Mouse (Mus musculus): ENCODE measurements around the gene Cox8b. TPM values are rescaled to one million over a fixed set of nuclear protein-coding genes. Genes with fewer than 3 reads are reported as not detected.

The Cox8b gene
- polyA plus RNA-seq (2012; rRNA removed), result 3.9 TPM in 1 of 2 replicates, not detected in the other

GRCm38 (mm10) chr7:140900220-140900619 lies at the start of gene Cox8b:
Cox8b (minus strand) TSS chr7:140900446.

DNA sequence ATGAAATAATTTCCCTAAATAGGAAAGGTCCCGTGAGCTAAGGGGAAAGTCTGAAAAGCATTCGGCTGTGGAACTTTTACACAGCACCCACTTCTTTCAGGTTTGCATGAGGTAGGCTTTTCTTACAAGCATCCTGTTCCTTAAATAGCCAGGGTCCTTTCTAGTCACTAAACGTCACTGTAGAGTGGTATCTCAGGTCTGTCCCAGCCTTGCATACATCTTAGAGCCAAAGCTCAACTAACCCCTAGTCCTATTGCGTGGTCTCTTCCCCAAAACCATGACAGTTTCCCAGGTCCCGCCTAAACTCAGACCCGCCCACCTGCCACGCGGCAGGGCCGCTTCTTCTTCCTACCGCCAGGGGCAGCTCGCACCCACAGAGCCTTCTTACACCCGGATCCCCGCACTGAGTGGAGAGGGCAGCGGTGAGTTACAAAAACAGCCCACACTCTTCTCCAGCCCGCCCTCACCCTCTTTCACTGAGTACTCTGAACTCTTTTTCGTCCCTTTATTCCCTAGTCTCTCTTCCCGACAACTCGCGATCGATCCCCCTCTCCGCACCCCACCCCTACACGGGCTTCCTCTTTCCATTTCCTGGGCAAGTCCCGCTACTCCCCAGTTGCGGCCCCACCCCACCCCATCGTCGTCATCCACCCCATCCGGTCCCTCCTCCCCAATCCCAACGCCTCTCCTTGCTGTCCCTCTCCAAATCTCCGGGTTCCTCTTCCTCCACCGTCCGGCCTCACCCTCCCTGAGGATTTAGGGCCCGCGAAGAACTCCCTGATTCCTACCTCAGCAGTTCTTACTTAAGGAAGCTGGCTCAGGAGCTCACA lies 41.2 kb upstream of the Cox8b start, which contains the start of gene Pgghg:
TSS of gene Pgghg (plus strand) at position 170 of the 830 bp plus-strand sequence.

GRCm38 (mm10) chr7:140920418-140921029 lies 20.3 kb upstream of the Cox8b start, which contains the start of gene Nlrp6:
Nlrp6 (plus strand) TSS chr7:140920902.

GRCm38 (mm10) chr7:140881696-140882468 lies 18.4 kb downstream of the Cox8b start, which contains the start of the genes Psmd13 and Sirt3:
Psmd13 (plus strand) TSS chr7:140881968.
Sirt3 (minus strand) TSS chr7:140882309.

GRCm38 (mm10) chr7:140857550-140858505 lies 42.4 kb downstream of the Cox8b start, which contains the start of gene Bet1l:
Bet1l (minus strand) TSS chr7:140857577.

GRCm38 (mm10) chr7:140856785-140857549 lies 43.3 kb downstream of the Cox8b start, which contains the start of gene Ric8a:
Ric8a (plus strand) TSS chr7:140856957.

DNA sequence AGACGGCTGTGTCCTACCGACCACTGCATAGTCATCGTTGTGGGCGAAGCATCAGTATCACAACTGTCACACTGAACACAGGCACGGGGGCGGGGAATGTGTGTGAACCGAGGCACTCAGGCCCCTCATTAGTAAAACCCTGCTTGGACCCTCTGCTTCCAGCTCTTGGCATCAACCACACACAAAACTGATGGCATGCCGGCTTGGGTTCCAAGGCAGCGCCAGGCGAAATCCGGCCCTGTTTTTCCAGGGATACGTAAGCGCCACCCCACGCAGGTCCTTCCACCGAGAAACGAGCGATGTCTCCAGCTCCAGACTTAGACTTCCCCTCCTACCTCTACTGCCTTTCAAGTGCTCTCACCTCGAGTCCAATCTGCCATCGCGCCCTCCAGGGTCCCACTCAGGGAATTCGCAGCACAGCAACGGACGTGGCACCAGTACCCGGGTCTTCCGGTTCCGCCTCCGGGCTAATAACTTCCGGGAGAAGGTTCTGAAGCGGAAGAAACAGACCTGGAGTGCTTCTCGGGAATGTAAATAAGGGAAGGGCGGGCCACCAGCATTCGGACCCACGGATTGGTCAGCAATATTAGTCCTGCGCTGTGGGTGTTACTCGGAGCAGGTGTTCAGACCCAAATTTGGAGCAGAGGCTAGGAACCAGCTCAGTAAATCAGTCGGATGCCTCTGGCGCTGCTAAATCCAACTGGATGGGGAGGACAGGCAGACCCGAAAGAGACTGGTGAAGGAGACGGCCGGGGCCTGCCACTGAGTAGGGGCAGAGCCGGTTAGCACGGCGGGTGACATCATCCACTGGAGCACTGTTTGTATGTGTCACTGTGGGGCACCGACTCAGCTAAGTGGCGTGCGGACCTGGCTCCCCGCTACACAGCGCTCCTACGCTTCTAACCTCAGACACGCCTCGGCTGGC lies 44.1 kb downstream of the Cox8b start, which contains the start of gene Gm45785:
TSS of gene Gm45785 (minus strand) at position 472 of the 925 bp plus-strand sequence.

Other genes with a start within 250 kb of the Cox8b start
- gene Olfr539, start 240.5 kb downstream of the Cox8b start, polyA plus RNA-seq (2012; rRNA removed), result 0.01 TPM in 2 replicates
- not detected in 2 replicates for gene Olfr45, start 218.5 kb downstream of the Cox8b start, polyA plus RNA-seq (2012; rRNA removed)
- gene Olfr541, start 203.2 kb downstream of the Cox8b start, polyA plus RNA-seq (2012; rRNA removed), result not detected in 2 replicates
- gene Cyp2e1, start 136.7 kb downstream of the Cox8b start, polyA plus RNA-seq (2012; rRNA removed), result not detected in 2 replicates
- 0.26 and 0.66 TPM in 2 replicates for gene Syce1, start 112.6 kb downstream of the Cox8b start, polyA plus RNA-seq (2012; rRNA removed)
- gene Zfp941, start 78.3 kb downstream of the Cox8b start, polyA plus RNA-seq (2012; rRNA removed), result 11.1 and 13.3 TPM in 2 replicates
- 0.24 and 1.4 TPM in 2 replicates for gene Urah, start 65.4 kb downstream of the Cox8b start, polyA plus RNA-seq (2012; rRNA removed)
- gene Scgb1c1, start 54.9 kb downstream of the Cox8b start, polyA plus RNA-seq (2012; rRNA removed), result 0.25 TPM in 1 of 2 replicates, not detected in the other
- 0.12 and 0.16 TPM in 2 replicates for gene Odf3, start 52.6 kb downstream of the Cox8b start, polyA plus RNA-seq (2012; rRNA removed)
- 0.24 and 0.28 TPM in 2 replicates for gene Gm45785, start 44.1 kb downstream of the Cox8b start, polyA plus RNA-seq (2012; rRNA removed)
- gene Ric8a, start 43.5 kb downstream of the Cox8b start, polyA plus RNA-seq (2012; rRNA removed), result 103 and 106 TPM in 2 replicates
- 33.4 and 36.0 TPM in 2 replicates for gene Bet1l, start 42.9 kb downstream of the Cox8b start, polyA plus RNA-seq (2012; rRNA removed)
- 140 and 147 TPM in 2 replicates for gene Psmd13, start 18.5 kb downstream of the Cox8b start, polyA plus RNA-seq (2012; rRNA removed)
- gene Sirt3, start 18.1 kb downstream of the Cox8b start, polyA plus RNA-seq (2012; rRNA removed), result 57.5 and 62.3 TPM in 2 replicates
- 0.59 and 0.66 TPM in 2 replicates for gene Nlrp6, start 20.5 kb upstream of the Cox8b start, polyA plus RNA-seq (2012; rRNA removed)
- gene Pgghg, start 40.9 kb upstream of the Cox8b start, polyA plus RNA-seq (2012; rRNA removed), result 9.8 and 11.2 TPM in 2 replicates
- 0.48 and 7.3 TPM in 2 replicates for gene Ifitm5, start 49.8 kb upstream of the Cox8b start, polyA plus RNA-seq (2012; rRNA removed)
- 0.21 TPM in 1 of 2 replicates, not detected in the other for gene Gm45717, start 55.5 kb upstream of the Cox8b start, polyA plus RNA-seq (2012; rRNA removed)
- 139 and 160 TPM in 2 replicates for gene Ifitm2, start 55.5 kb upstream of the Cox8b start, polyA plus RNA-seq (2012; rRNA removed)
- gene Ifitm1, start 66.8 kb upstream of the Cox8b start, polyA plus RNA-seq (2012; rRNA removed), result 33.6 and 57.6 TPM in 2 replicates
- gene Ifitm3, start 110.3 kb upstream of the Cox8b start, polyA plus RNA-seq (2012; rRNA removed), result 43.6 and 46.5 TPM in 2 replicates
- gene Ifitm6, start 117.5 kb upstream of the Cox8b start, polyA plus RNA-seq (2012; rRNA removed), result 0.56 and 0.82 TPM in 2 replicates
- gene Gm17387, start 128.7 kb upstream of the Cox8b start, polyA plus RNA-seq (2012; rRNA removed), result not detected in 2 replicates
- gene B4galnt4, start 160.7 kb upstream of the Cox8b start, polyA plus RNA-seq (2012; rRNA removed), result 186 and 189 TPM in 2 replicates
- gene Pkp3, start 177.8 kb upstream of the Cox8b start, polyA plus RNA-seq (2012; rRNA removed), result 0.04 and 1.6 TPM in 2 replicates
- 2.3 and 2.5 TPM in 2 replicates for gene Sigirr, start 200.1 kb upstream of the Cox8b start, polyA plus RNA-seq (2012; rRNA removed)
- 0.92 and 1.00 TPM in 2 replicates for gene Ano9, start 217.4 kb upstream of the Cox8b start, polyA plus RNA-seq (2012; rRNA removed)
- gene Ptdss2, start 221.9 kb upstream of the Cox8b start, polyA plus RNA-seq (2012; rRNA removed), result 57.7 and 58.1 TPM in 2 replicates

All from central nervous system, embryonic 18 days (tissue).